Mouse (Mus musculus) mesoderm, embryonic 11.5 days (tissue): Measurements from ENCODE around the gene Xab2.

Experiments
- DNase-seq: peaks from one replicate; pipeline ENCODE4 v3.0.0-alpha.2; 2012; ENCODE audit warnings: low read depth, low spot score

Gene Xab2

GRCm38 (mm10) chr8:3621199-3621970, at the start of gene Xab2, which contains the start of gene Pet100:
Gene Xab2 (minus strand): TSS chr8:3621316.
Gene Pet100 (plus strand): TSS chr8:3621548.
- peak; percentile 100 for DNase-seq

- no peak for DNase-seq
Observed at GRCm38 (mm10) chr8:3670388-3670787, 49.3 kb upstream of the Xab2 start.

GRCm38 (mm10) chr8:3665507-3665906, 44.4 kb upstream of the Xab2 start, which contains the start of gene Mcemp1:
Gene Mcemp1 (plus strand): TSS chr8:3665754.
- no peak for DNase-seq

- no peak for DNase-seq
Observed at GRCm38 (mm10) chr8:3664405-3664804, 43.3 kb upstream of the Xab2 start.

GRCm38 (mm10) chr8:3660889-3661288, 39.8 kb upstream of the Xab2 start:
- DNase-seq: no peak

DNA sequence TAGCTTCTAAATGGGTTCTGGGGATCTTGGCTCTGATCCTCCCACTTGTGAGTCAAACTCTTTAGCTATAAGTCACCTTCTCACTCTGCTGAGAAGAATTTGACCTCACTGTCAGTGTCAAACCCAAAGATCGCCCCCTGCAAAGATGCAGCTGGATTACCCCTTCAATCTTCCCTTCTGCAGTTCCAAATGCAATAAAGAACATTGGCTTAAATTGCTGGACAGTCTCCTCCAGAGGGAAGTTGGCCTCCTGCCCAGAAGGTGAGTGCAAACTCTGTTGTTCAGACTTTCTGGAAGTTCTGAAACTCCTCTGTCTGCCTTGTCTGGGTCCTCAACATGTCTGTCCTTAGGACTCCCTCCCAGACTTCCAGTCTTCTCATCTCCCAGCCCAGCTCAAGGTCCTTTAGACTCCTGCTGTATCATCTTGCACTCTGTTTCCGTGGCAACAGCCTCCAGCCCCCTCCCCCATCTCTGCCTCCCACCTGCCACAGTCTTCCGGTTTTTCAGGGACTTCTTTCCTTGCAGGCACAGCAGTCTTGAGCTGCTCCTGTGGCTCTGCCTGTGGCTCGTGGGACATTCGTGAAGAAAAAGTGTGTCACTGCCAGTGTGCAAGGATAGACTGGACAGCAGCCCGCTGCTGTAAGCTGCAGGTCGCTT, 35.7 kb upstream of the Xab2 start:
- peak; percentile 17 for DNase-seq

- no peak for DNase-seq
Observed at GRCm38 (mm10) chr8:3655526-3655925, 34.4 kb upstream of the Xab2 start, which contains the start of gene Retn. Gene Retn (plus strand): TSS chr8:3655770.

- no peak for DNase-seq
Observed at GRCm38 (mm10) chr8:3654726-3655508, 33.8 kb upstream of the Xab2 start.

DNA sequence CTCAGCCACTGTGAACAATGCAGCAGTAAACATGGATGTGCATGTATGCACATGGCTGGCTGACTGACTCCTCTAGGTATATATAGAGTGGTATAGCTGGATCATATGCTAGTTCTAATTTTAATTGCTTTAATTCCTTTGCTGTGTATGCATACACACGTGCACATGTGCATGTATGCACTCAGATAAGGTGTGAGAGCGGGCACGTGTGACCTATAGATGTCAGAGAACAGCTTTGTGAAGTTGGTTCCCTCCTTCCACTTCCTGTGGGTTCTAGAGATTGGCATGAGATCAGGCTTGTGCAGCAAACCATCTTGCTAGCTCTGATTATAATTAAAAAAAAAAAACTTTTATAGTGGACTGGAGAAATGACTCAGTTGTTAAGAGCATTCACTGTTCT, 31.7 kb upstream of the Xab2 start:
- DNase-seq: no peak

DNA sequence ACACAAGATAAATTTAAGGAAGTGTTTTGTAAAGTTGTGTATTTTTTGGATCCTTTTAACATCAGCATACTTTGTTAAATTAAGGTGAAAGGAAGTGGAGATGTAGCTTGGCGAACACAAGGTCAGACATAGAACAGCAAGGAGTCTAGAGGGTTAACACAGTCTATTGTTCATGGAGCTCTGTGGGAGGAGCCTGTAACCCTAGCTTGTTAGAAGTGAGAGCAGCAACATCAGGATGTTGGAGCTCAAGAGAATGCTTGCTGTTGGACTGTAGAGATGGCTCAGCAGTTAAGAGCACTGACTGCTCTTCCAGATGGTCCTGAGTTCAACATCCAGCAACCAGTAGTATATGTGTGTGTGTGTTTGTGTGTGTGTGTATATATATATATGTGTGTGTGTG, 27.9 kb upstream of the Xab2 start:
- DNase-seq: peak; percentile 28

- DNase-seq: no peak
Observed at GRCm38 (mm10) chr8:3648268-3648667, 27.2 kb upstream of the Xab2 start.

- no peak for DNase-seq
Observed at GRCm38 (mm10) chr8:3647561-3647960, 26.4 kb upstream of the Xab2 start.

- DNase-seq: no peak
Observed at GRCm38 (mm10) chr8:3646824-3647531, 25.9 kb upstream of the Xab2 start.

DNA sequence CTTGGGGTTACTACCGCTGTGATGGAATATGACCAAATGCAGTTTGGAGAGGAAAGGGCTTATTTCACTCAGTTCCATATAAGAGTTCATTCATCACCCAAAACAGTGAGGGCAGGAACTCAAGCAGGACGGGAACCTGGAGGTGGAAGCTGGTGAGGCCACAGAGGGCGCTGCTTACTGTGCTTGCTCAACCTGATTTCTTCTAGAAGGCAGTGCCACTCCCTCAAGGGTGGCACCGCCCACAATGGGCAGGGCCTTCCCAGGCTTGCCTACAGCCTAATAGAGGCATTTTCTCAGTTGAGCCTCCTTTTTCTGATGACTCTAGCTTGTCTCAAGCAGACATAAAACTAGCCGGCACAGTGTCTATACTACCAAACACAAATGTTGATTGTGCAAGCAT, 24.7 kb upstream of the Xab2 start:
- no peak for DNase-seq

DNA sequence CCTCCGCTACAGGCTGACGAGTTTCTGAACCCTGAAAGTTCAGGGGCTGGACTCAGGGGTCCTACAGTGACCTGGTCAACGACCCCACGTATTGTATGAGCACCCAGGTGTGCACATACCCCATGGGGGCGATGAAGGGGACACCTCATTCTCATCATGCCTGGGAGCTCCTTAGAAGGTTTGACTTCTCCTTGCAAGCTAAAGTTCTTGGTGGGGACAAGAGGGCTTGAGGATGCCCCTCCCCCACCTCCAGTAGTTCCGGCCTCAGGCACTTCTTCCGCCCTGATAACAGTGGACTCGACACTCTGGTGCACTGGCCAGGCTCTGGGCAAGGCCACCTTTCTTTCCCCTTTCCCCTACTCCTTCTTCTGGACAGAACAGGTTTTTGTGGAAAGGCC, 10.4 kb upstream of the Xab2 start:
- no peak for DNase-seq

DNA sequence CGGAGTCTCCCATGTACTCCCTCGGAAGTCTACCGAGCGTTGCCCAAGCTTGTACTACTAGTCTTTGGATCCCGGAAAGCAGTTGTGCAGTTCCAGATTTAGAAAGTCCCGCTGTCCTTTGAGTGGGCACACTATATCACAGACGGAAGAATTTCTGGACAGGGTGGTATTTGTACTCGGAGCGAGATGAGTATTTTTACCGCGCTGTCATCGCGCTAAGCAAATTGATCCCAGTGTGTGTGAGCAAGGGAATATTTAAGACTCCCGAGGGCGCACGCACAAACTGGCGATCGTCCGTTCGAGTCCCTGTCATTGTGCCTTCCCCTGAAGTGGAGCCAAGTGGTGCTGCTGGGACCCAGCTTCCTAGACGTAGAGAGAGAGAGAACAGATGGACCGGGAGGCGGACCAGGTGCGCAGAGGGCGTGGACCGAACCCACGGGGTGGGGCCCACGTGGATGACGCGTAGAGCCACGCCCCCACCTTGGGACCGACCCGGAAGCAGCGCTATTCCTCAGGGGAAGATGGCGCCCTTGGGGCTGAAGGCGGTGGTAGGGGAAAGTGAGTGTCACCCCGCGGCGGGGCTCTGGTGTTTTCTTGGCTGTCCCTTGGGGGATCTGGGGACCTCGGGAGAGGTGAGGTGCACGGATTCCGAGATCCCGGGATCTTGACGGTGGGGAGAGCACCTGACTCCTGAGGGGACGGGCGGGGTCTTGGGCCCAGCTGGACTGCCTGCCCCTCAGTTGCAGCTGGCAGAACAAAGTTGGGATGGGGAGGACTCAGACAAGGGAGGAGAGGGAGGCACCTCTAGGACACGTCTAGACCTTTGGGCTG, 9.7 kb upstream of the Xab2 start, which contains the start of gene Stxbp2:
TSS of gene Stxbp2 (plus strand) at position 309 of the 831 bp plus-strand sequence.
- peak; percentile 68 for DNase-seq

DNA sequence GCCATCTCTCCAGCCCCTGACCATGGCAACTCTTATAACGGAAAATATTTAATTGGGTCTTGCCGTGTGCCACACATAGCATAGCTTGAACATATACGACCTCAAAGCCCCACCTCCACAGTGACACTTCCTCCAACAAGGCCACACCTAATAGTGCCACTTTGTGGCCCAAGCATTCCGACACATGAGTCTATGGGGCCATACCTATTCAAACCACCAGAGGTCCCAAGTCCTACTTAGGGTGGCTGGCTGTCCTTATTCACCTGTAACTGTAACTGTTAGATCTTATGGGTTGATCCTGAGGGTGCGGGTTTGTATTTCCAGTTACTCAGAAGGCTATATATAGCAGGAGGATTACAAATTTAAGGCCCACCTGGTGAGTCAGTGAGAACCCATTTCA, 6.9 kb upstream of the Xab2 start:
- peak; percentile 24 for DNase-seq

DNA sequence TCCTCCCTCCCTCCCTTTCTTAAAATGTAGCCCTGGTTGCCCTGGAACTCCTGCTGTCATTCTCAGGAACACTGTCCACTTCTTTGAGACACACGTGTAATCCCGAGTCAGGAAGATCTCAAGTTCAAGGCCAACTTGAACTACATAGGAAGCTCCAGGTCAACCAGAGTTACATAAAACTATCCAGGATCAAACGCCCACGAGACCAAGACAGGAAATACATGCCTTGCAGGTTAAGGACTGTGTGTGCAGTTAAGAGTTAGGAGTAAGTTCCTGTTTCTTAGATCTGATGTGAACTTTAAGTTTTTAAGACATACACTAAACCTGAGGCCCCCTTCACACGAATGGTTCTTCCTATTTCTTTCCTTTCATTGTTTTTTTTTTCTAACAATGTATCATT, 5.9 kb upstream of the Xab2 start:
- DNase-seq: no peak

DNA sequence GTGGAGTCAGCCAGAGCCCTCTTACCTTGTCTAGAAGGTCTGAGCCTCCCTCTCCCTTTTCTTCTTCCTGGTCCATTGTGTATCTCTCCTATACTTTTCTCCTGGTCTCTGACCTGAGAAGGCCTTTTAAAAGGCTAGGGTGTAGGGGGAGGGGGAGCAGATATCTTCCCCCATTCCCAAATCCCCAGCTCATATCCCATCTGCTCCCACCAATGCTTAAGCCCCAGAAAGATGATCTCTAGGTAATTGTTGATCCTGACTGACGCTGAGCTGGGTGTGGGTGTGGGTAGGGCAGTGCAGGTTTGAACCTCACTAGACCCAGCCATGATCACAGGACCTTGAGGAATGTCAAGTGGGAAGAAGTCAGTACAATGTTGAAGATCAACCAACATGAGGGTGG, 4.3 kb upstream of the Xab2 start, which contains the start of gene Pcp2:
TSS of gene Pcp2 (minus strand) at position 101 of the 400 bp plus-strand sequence.
- no peak for DNase-seq

GRCm38 (mm10) chr8:3622119-3622518, 1.0 kb upstream of the Xab2 start:
- DNase-seq: no peak

- no peak for DNase-seq
Observed at GRCm38 (mm10) chr8:3609816-3610150, 11.3 kb downstream of the Xab2 start.
